Mouse (Mus musculus): ENCODE measurements around the gene Tmem199.

- TF ChIP-seq USF1 (IDR thresholded peaks at IDR 0.05; ENCODE audit: low read depth): peak; percentile 93
- peak; percentile 97 for TF ChIP-seq POLR2A (IDR thresholded peaks at IDR 0.05; ENCODE audit: insufficient read length, low read depth)
- peak; percentile 17 for TF ChIP-seq E2F4 (IDR thresholded peaks at IDR 0.05; ENCODE audit: insufficient read depth)
- no peak for TF ChIP-seq MYOG (IDR thresholded peaks at IDR 0.05; ENCODE audit: control insufficient read depth in 1 of 3, insufficient read depth in 1 of 3, insufficient read length in 2 of 3, low read depth in 2 of 3)
- TF ChIP-seq MAX (IDR thresholded peaks at IDR 0.05; ENCODE audit: low read depth): no peak
- TF ChIP-seq TCF12 (IDR thresholded peaks at IDR 0.05; ENCODE audit: insufficient read depth, poor library complexity, severe bottlenecking): no peak
- TF ChIP-seq POLR2AphosphoS2 (IDR thresholded peaks at IDR 0.05; ENCODE audit: insufficient read length, low read depth): peak; percentile 88
- TF ChIP-seq MYOD1 (IDR thresholded peaks at IDR 0.05; ENCODE audit: control insufficient read depth in 1 of 3, insufficient read length in 2 of 3, low read depth in 2 of 3): peak in 1 of 3 experiments; percentile 6
- TF ChIP-seq CEBPB (IDR thresholded peaks at IDR 0.05; ENCODE audit: insufficient read depth, poor library complexity, severe bottlenecking): no peak
- no peak for TF ChIP-seq TCF3 (IDR thresholded peaks at IDR 0.05; ENCODE audit: insufficient read length, low read depth)
- no peak for TF ChIP-seq REST (IDR thresholded peaks at IDR 0.05; ENCODE audit: insufficient read depth, insufficient read length)
- TF ChIP-seq SRF (IDR thresholded peaks at IDR 0.05; ENCODE audit: control insufficient read depth, insufficient read length, low read depth): peak; percentile 29
Measured at GRCm38 (mm10) chr11:78512025-78512957, at the start of gene Tmem199, which contains the start of gene Poldip2.

Data from myocyte (in vitro differentiated cells).